25 mouse cellular contexts compared by ENCODE assay signal in genomic region chr12:77303367-77303766, GRCm38 (mm10).
"Had no signal": no experiment of that assay in that cellular context is flagged by ENCODE, and none has a peak within 500 bp of the region (broad histone marks: within the 10 kb centered on the region; RNA-seq: fewer than 3 reads in every experiment).

No protein-coding gene starts in this region.

- H3K4me2 ChIP-seq: heart, embryonic 12.5 days; hindbrain, embryonic 12.5 days; hindbrain, embryonic 14.5 days; intestine, embryonic 15.5 days; limb, embryonic 13.5 days; limb, embryonic 15.5 days; liver, embryonic 12.5 days had no signal

- DNase-seq: gastrocnemius, adult 2 months; gastrocnemius, postnatal 10 days; gastrocnemius, postnatal 36 days; heart, adult 18-20 months; heart, postnatal 10 days; heart, postnatal 4 days; kidney, adult 18-20 months; kidney, postnatal 10 days; kidney, postnatal 25 days; kidney, postnatal 4 days; left cerebral cortex, postnatal 4 days had no signal

- H3K27me3 ChIP-seq: heart, embryonic 12.5 days; hindbrain, embryonic 12.5 days; intestine, embryonic 15.5 days; limb, embryonic 13.5 days; limb, embryonic 15.5 days; liver, embryonic 12.5 days had no signal

- H3K9me3 ChIP-seq: heart, embryonic 10.5 days; heart, embryonic 12.5 days; hindbrain, embryonic 10.5 days; hindbrain, embryonic 12.5 days; intestine, embryonic 15.5 days; limb, embryonic 13.5 days; limb, embryonic 15.5 days; liver, embryonic 12.5 days had no signal

- H3K4me1 ChIP-seq: heart, embryonic 10.5 days; heart, embryonic 12.5 days; hindbrain, embryonic 10.5 days; hindbrain, embryonic 12.5 days; intestine, embryonic 15.5 days; limb, embryonic 15.5 days; liver, embryonic 12.5 days had no signal

- ATAC-seq: hindbrain, embryonic 16.5 days; inflammation-experienced regulatory T-cells, adult 6 months; intestine, embryonic 15.5 days; intestine, postnatal 0 days; liver, embryonic 12.5 days had no signal

- H3K36me3 ChIP-seq: heart, embryonic 10.5 days; heart, embryonic 12.5 days; hindbrain, embryonic 10.5 days; hindbrain, embryonic 12.5 days; intestine, embryonic 15.5 days; limb, embryonic 13.5 days; limb, embryonic 15.5 days; liver, embryonic 12.5 days had no signal

- H3K9ac ChIP-seq: heart, embryonic 12.5 days; hindbrain, embryonic 12.5 days; hindbrain, embryonic 14.5 days; intestine, embryonic 15.5 days; limb, embryonic 13.5 days; limb, embryonic 15.5 days; liver, embryonic 12.5 days; liver, embryonic 14.5 days had no signal

- H3K4me3 ChIP-seq: gastrocnemius, adult 2 months; heart, embryonic 10.5 days; heart, embryonic 12.5 days; hindbrain, embryonic 10.5 days; hindbrain, embryonic 12.5 days; intestine, embryonic 15.5 days; layer of hippocampus, adult 2 months; limb, embryonic 13.5 days; limb, embryonic 15.5 days; liver, embryonic 12.5 days had no signal

- H3K27ac ChIP-seq: gastrocnemius, adult 2 months; heart, embryonic 10.5 days; hindbrain, embryonic 10.5 days; hindbrain, embryonic 12.5 days; hindbrain, embryonic 14.5 days; intestine, embryonic 15.5 days; layer of hippocampus, adult 2 months; limb, embryonic 13.5 days; limb, embryonic 15.5 days; liver, embryonic 12.5 days; liver, embryonic 14.5 days had no signal
